Mouse (Mus musculus): Measurements from ENCODE around the gene Tac1.
"Not testable (repeated sequence)": the region's sequence is repeated elsewhere in the genome, so short reads cannot be mapped to it uniquely, and the experiment has no call there.

GRCm38 (mm10) chr6:7613676-7614075 is 59.0 kb downstream of the Tac1 start:
- not testable (repeated sequence) for TF ChIP-seq POLR2A (IDR thresholded peaks at IDR 0.05; ENCODE audit: borderline replicate concordance, low read depth, low read length); CTCF (IDR thresholded peaks at IDR 0.05; ENCODE audit: low read depth, low read length)

All from bone marrow macrophage, adult 2 months (primary cell).